Comparison of ENCODE assay signal across 8 mouse cellular contexts in the genomic region with DNA sequence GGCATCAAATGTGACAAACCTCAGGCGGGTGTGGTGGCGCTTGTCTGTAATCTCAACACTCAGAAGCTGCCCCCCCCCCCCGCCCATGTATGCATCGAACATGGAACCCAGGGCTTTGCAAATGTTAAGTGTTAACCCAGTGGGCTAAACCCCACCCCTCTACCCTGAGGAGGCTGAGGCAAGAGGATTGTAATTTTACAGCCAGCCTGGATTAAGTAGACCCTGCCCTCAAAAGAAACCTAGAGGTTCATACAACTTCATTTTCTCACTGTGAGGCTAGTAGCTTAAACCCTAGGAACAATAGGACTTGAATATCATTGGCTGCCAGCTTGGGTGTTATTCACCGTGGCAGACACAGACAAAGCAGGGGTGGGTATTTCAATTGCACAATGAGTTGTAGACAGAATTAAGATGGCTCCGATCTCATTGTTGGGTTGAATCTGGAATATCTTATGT. TPM values are rescaled to one million over a fixed set of nuclear protein-coding genes. Genes with fewer than 3 reads are reported as not detected.
DNase-seq lines count a peak whose midpoint lies in the region; ATAC-seq and TF ChIP-seq lines count a peak whose summit lies in the region.

No protein-coding gene starts in this region.

- DNase-seq in lung, postnatal 10 days, result no peak
- peak; percentile 75 for DNase-seq in retina, postnatal 1 day
- DNase-seq in kidney, adult 2 months, result no peak
- no peak for DNase-seq in gastrocnemius, postnatal 25 days

- WGBS in lung, embryonic 16.5 days, result 6% methylated on average over 6 of the region's 6 CpGs
- WGBS in embryonic facial prominence, embryonic 13.5 days, result 15% methylated on average over 6 of the region's 6 CpGs
- WGBS in limb, embryonic 12.5 days, result 32% methylated on average over 6 of the region's 6 CpGs
- 16% methylated on average over 6 of the region's 6 CpGs for WGBS in kidney, adult 2 months

- peak overlapping the region; percentile 78 for H3K4me2 ChIP-seq in lung, embryonic 16.5 days (ENCODE audit: low read depth, low read length)
- H3K4me2 ChIP-seq in embryonic facial prominence, embryonic 13.5 days, result peak overlapping the region; percentile 95
- peak overlapping the region; percentile 88 for H3K4me2 ChIP-seq in limb, embryonic 12.5 days

- H3K36me3 ChIP-seq in lung, embryonic 16.5 days (ENCODE audit: control insufficient read depth, insufficient read depth, low read length), result peaks cover 26% of the 10 kb centered on the region
- peaks cover 32% of the 10 kb centered on the region for H3K36me3 ChIP-seq in embryonic facial prominence, embryonic 13.5 days
- H3K36me3 ChIP-seq in limb, embryonic 12.5 days, result peaks cover 33% of the 10 kb centered on the region
- no peaks in the 10 kb centered on the region for H3K36me3 ChIP-seq in kidney, adult 2 months (ENCODE audit: control insufficient read depth, insufficient read depth, low read length)

- ATAC-seq in lung, embryonic 16.5 days (ENCODE audit: low read depth), result peak; percentile 5; the same call in 1 of the 2 replicates
- no peak for ATAC-seq in embryonic facial prominence, embryonic 13.5 days (ENCODE audit: insufficient number of reproducible peaks, insufficient read depth, low FRiP score, low TSS enrichment, low read depth)
- ATAC-seq in limb, embryonic 12.5 days (ENCODE audit: insufficient number of reproducible peaks, insufficient read depth, low FRiP score, low TSS enrichment, low read depth), result no peak
- ATAC-seq in frontal cortex, adult (ENCODE audit: low TSS enrichment), result no peak

- H3K4me3 ChIP-seq in lung, embryonic 16.5 days (ENCODE audit: low read length), result peak overlapping the region; percentile 92
- peak overlapping the region; percentile 89 for H3K4me3 ChIP-seq in embryonic facial prominence, embryonic 13.5 days
- H3K4me3 ChIP-seq in limb, embryonic 12.5 days (replicated peaks), result peak overlapping the region; percentile 98
- H3K4me3 ChIP-seq in kidney, adult 2 months (ENCODE audit: insufficient read depth, low read depth, low read length), result no peak overlapping the region

- TF ChIP-seq POLR2A in kidney, adult 2 months (IDR thresholded peaks at IDR 0.05; ENCODE audit: low read depth, low read length), result no peak

- no peak for TF ChIP-seq CTCF in kidney, adult 2 months (conservative IDR thresholded peaks at IDR 0.05; ENCODE audit: insufficient read depth, insufficient read length, low read depth, low read length)

- 0 out of 2 replicates have a peak, but pooled peaks cover 2% of the 10 kb centered on the region for H3K9me3 ChIP-seq in lung, embryonic 16.5 days (ENCODE audit: control insufficient read depth, low read length)
- H3K9me3 ChIP-seq in embryonic facial prominence, embryonic 13.5 days, result no peaks in the 10 kb centered on the region
- no peaks in the 10 kb centered on the region for H3K9me3 ChIP-seq in limb, embryonic 12.5 days

- H3K27me3 ChIP-seq in lung, embryonic 16.5 days (ENCODE audit: control insufficient read depth, insufficient read depth, low read depth, low read length), result no peaks in the 10 kb centered on the region
- no peaks in the 10 kb centered on the region for H3K27me3 ChIP-seq in embryonic facial prominence, embryonic 13.5 days
- no peaks in the 10 kb centered on the region; the same call in 1 of the 2 replicates for H3K27me3 ChIP-seq in limb, embryonic 12.5 days
- H3K27me3 ChIP-seq in kidney, adult 2 months (replicated peaks; ENCODE audit: control insufficient read depth, insufficient read depth, low read length), result no peaks in the 10 kb centered on the region

- H3K4me1 ChIP-seq in lung, embryonic 16.5 days (replicated peaks; ENCODE audit: control insufficient read depth, insufficient read depth, low read length), result peaks cover 10% of the 10 kb centered on the region
- peaks cover 17% of the 10 kb centered on the region; the same call in 1 of the 2 replicates for H3K4me1 ChIP-seq in embryonic facial prominence, embryonic 13.5 days
- peaks cover 20% of the 10 kb centered on the region for H3K4me1 ChIP-seq in limb, embryonic 12.5 days (replicated peaks)
- H3K4me1 ChIP-seq in kidney, adult 2 months (ENCODE audit: control insufficient read depth, insufficient read depth, low read length), result peaks cover 5% of the 10 kb centered on the region; the same call in 1 of the 2 replicates

- peak overlapping the region; percentile 93 for H3K9ac ChIP-seq in lung, embryonic 16.5 days (ENCODE audit: low read length)
- peak overlapping the region; percentile 95 for H3K9ac ChIP-seq in embryonic facial prominence, embryonic 13.5 days
- H3K9ac ChIP-seq in limb, embryonic 12.5 days (replicated peaks), result peak overlapping the region; percentile 91; the same call in 1 of the 2 replicates

- H3K27ac ChIP-seq in lung, embryonic 16.5 days (ENCODE audit: low read length), result peak overlapping the region; percentile 52; the same call in 1 of the 2 replicates
- peak overlapping the region; percentile 92 for H3K27ac ChIP-seq in embryonic facial prominence, embryonic 13.5 days
- H3K27ac ChIP-seq in limb, embryonic 12.5 days, result 0 out of 2 replicates have a peak overlapping the region, but pooled peaks have one; percentile 92
- no peak overlapping the region for H3K27ac ChIP-seq in kidney, adult 2 months (ENCODE audit: insufficient read depth, low read depth, low read length)

RNA-seq across cellular contexts. Expression of a gene that starts 1.2 kb away (rescaled TPM):
- polyA plus RNA-seq in lung, embryonic 16.5 days (2015; fragmentation: Nextera tagmentation; extraction: Ambion mirVana), result 1,638 and 1,729 TPM in 2 replicates
- 2,120 and 2,313 TPM in 2 replicates for polyA plus RNA-seq in embryonic facial prominence, embryonic 13.5 days (2015; fragmentation: Nextera tagmentation; extraction: Ambion mirVana)
- polyA plus RNA-seq in limb, embryonic 12.5 days (2016; fragmentation: Nextera tagmentation; extraction: Ambion mirVana), result 2,166 and 2,360 TPM in 2 replicates
- polyA plus RNA-seq in kidney, adult 2 months (2012; rRNA removed), result 9.8 and 24.9 TPM in 2 replicates
- 10 to 100 TPM in 1 of 2 experiments, 1 to 10 TPM in 1; 6.9 to 10.6 TPM for total RNA-seq in gastrocnemius, postnatal 25 days (2021)

RNA-seq across cellular contexts. Expression of a gene that starts 27.1 kb away (rescaled TPM):
- polyA plus RNA-seq in lung, embryonic 16.5 days (2015; fragmentation: Nextera tagmentation; extraction: Ambion mirVana), result 6.9 and 8.7 TPM in 2 replicates
- 3.8 and 4.0 TPM in 2 replicates for polyA plus RNA-seq in embryonic facial prominence, embryonic 13.5 days (2015; fragmentation: Nextera tagmentation; extraction: Ambion mirVana)
- 2.4 and 2.9 TPM in 2 replicates for polyA plus RNA-seq in limb, embryonic 12.5 days (2016; fragmentation: Nextera tagmentation; extraction: Ambion mirVana)
- 58.7 and 74.3 TPM in 2 replicates for polyA plus RNA-seq in kidney, adult 2 months (2012; rRNA removed)
- total RNA-seq in gastrocnemius, postnatal 25 days (2021), result 1 to 10 TPM; 2.3 to 4.9 TPM

RNA-seq across cellular contexts. Expression of a gene that starts 41.4 kb away (rescaled TPM):
- 14.5 and 15.7 TPM in 2 replicates for polyA plus RNA-seq in lung, embryonic 16.5 days (2015; fragmentation: Nextera tagmentation; extraction: Ambion mirVana)
- polyA plus RNA-seq in embryonic facial prominence, embryonic 13.5 days (2015; fragmentation: Nextera tagmentation; extraction: Ambion mirVana), result 10.6 and 11.7 TPM in 2 replicates
- 15.8 and 16.5 TPM in 2 replicates for polyA plus RNA-seq in limb, embryonic 12.5 days (2016; fragmentation: Nextera tagmentation; extraction: Ambion mirVana)
- polyA plus RNA-seq in kidney, adult 2 months (2012; rRNA removed), result 0.07 and 0.09 TPM in 2 replicates
- total RNA-seq in gastrocnemius, postnatal 25 days (2021), result not detected

Comparison
In these comparisons a context has a peak if more than half of its experiments do, and no peak if none do; other contexts are left out.
1. RNA of a gene that starts 1.2 kb away (polyA plus RNA-seq): 2,166 to 2,360 TPM in limb, embryonic 12.5 days, 2,120 to 2,313 TPM in embryonic facial prominence, embryonic 13.5 days and 1,638 to 1,729 TPM in lung, embryonic 16.5 days; 9.8 to 24.9 TPM in kidney, adult 2 months; every median in the first group is over 10 times any median in the second.
2. RNA of a gene that starts 41.4 kb away (polyA plus RNA-seq): 15.8 to 16.5 TPM in limb, embryonic 12.5 days, 14.5 to 15.7 TPM in lung, embryonic 16.5 days and 10.6 to 11.7 TPM in embryonic facial prominence, embryonic 13.5 days; 0.07 to 0.09 TPM in kidney, adult 2 months; every median in the first group is over 10 times any median in the second.
3. Peak in every context shown above with its lines, with median percentiles within 50 percentile points of each other: H3K4me2 ChIP-seq and H3K9ac ChIP-seq.